Comparison of ENCODE assay signal across 8 mouse cellular contexts in genomic region chr19:46875790-46876189, GRCm38 (mm10).
DNase-seq lines count a peak whose midpoint lies in the region; ATAC-seq and TF ChIP-seq lines count a peak whose summit lies in the region.

No protein-coding gene starts in this region.

- no peaks in the 10 kb centered on the region for H3K9me3 ChIP-seq in heart, embryonic 14.5 days (ENCODE audit: control insufficient read depth, low read length)
- H3K9me3 ChIP-seq in liver, embryonic 16.5 days (replicated peaks; ENCODE audit: control insufficient read depth, low read length), result no peaks in the 10 kb centered on the region
- no peaks in the 10 kb centered on the region for H3K9me3 ChIP-seq in neural tube, embryonic 14.5 days (ENCODE audit: control insufficient read depth, low read length)

- no peak overlapping the region for H3K27ac ChIP-seq in embryonic fibroblast, embryonic 13.5 days (ENCODE audit: insufficient read depth, low read length)
- H3K27ac ChIP-seq in heart, embryonic 14.5 days (replicated peaks in 1 of 2; ENCODE audit: control insufficient read depth in 1 of 2, insufficient read depth in 1 of 2, low read depth in 2 of 2, low read length in 2 of 2), result no peak overlapping the region
- no peak overlapping the region for H3K27ac ChIP-seq in liver, embryonic 16.5 days (ENCODE audit: low read length)
- no peak overlapping the region for H3K27ac ChIP-seq in neural tube, embryonic 14.5 days (ENCODE audit: low read depth, low read length)

- no peaks in the 10 kb centered on the region for H3K4me1 ChIP-seq in embryonic fibroblast, embryonic 13.5 days (ENCODE audit: control insufficient read depth, insufficient read depth, low read length)
- no peaks in the 10 kb centered on the region for H3K4me1 ChIP-seq in heart, embryonic 14.5 days (ENCODE audit: control insufficient read depth in 2 of 2, insufficient read depth in 2 of 2, low read length in 2 of 2)
- no peaks in the 10 kb centered on the region; the same call in 1 of the 2 replicates for H3K4me1 ChIP-seq in liver, embryonic 16.5 days (ENCODE audit: control insufficient read depth, low read depth, low read length)
- H3K4me1 ChIP-seq in neural tube, embryonic 14.5 days (ENCODE audit: control insufficient read depth, insufficient read depth, low read length), result no peaks in the 10 kb centered on the region

- peak; percentile 69 for DNase-seq in CD4-positive helper T cell, adult 2 months (ENCODE audit: low read depth, low spot score)
- DNase-seq in adrenal gland, postnatal 36 days, result peak; percentile 92 to 93
- DNase-seq in kidney, postnatal 36 days, result peak; percentile 85 to 95
- peak; percentile 93 for DNase-seq in testis, postnatal 10 days (ENCODE audit: low spot score)

- H3K4me3 ChIP-seq in embryonic fibroblast, embryonic 13.5 days (ENCODE audit: insufficient read depth, low read length), result no peak overlapping the region
- no peak overlapping the region for H3K4me3 ChIP-seq in heart, embryonic 14.5 days (ENCODE audit: control insufficient read depth in 1 of 2, insufficient read depth in 1 of 2, low read depth in 1 of 2, low read length in 2 of 2)
- H3K4me3 ChIP-seq in liver, embryonic 16.5 days (ENCODE audit: low read depth, low read length), result no peak overlapping the region
- no peak overlapping the region for H3K4me3 ChIP-seq in neural tube, embryonic 14.5 days (ENCODE audit: low read depth, low read length)

- H3K9ac ChIP-seq in heart, embryonic 14.5 days (ENCODE audit: low read length), result no peak overlapping the region
- no peak overlapping the region for H3K9ac ChIP-seq in liver, embryonic 16.5 days (ENCODE audit: low read depth, low read length)
- H3K9ac ChIP-seq in neural tube, embryonic 14.5 days (replicated peaks; ENCODE audit: low read depth, low read length), result no peak overlapping the region

- no peaks in the 10 kb centered on the region for H3K36me3 ChIP-seq in heart, embryonic 14.5 days (ENCODE audit: control insufficient read depth, insufficient read depth, low read length)
- H3K36me3 ChIP-seq in liver, embryonic 16.5 days (ENCODE audit: control insufficient read depth, insufficient read depth), result no peaks in the 10 kb centered on the region
- no peaks in the 10 kb centered on the region; the same call in 1 of the 2 replicates for H3K36me3 ChIP-seq in neural tube, embryonic 14.5 days (ENCODE audit: control insufficient read depth, insufficient read depth, low read length)

- ATAC-seq in heart, embryonic 14.5 days (ENCODE audit: insufficient number of reproducible peaks, insufficient read depth, low FRiP score, low read depth), result 0 out of 2 replicates have a peak, but pooled peaks have one; percentile 51
- ATAC-seq in liver, embryonic 16.5 days (ENCODE audit: low read depth), result peak; percentile 68
- peak; percentile 74; the same call in 1 of the 2 replicates for ATAC-seq in neural tube, embryonic 14.5 days (ENCODE audit: low read depth)

- TF ChIP-seq CTCF in embryonic fibroblast, embryonic 13.5 days (IDR thresholded peaks at IDR 0.05; ENCODE audit: borderline replicate concordance, insufficient read depth, low read length), result peak; percentile 93

- TF ChIP-seq POLR2A in embryonic fibroblast, embryonic 13.5 days (IDR thresholded peaks at IDR 0.05; ENCODE audit: low read depth, low read length), result no peak

- no peaks in the 10 kb centered on the region for H3K27me3 ChIP-seq in heart, embryonic 14.5 days (ENCODE audit: control insufficient read depth, insufficient read depth, low read length)
- H3K27me3 ChIP-seq in liver, embryonic 16.5 days (ENCODE audit: control insufficient read depth, insufficient read depth, low read depth, low read length), result no peaks in the 10 kb centered on the region
- no peaks in the 10 kb centered on the region for H3K27me3 ChIP-seq in neural tube, embryonic 14.5 days (ENCODE audit: control insufficient read depth, insufficient read depth, low read length)

- H3K4me2 ChIP-seq in heart, embryonic 14.5 days (ENCODE audit: low read length), result no peak overlapping the region
- no peak overlapping the region for H3K4me2 ChIP-seq in liver, embryonic 16.5 days (ENCODE audit: low read depth, low read length)
- no peak overlapping the region for H3K4me2 ChIP-seq in neural tube, embryonic 14.5 days (ENCODE audit: low read depth, low read length)

- WGBS in heart, embryonic 14.5 days, result 37% methylated on average over 12 of the region's 12 CpGs
- WGBS in liver, embryonic 16.5 days (ENCODE audit: insufficient replicate concordance), result 31% methylated on average over 12 of the region's 12 CpGs
- 42% methylated on average over 12 of the region's 12 CpGs for WGBS in neural tube, embryonic 14.5 days
